Mouse (Mus musculus) megakaryocyte, embryonic 14.5 days (primary cell): ENCODE data around the gene Klhl2.

Experiments
- FLI1 ChIP-seq: IDR thresholded peaks from 2 replicates; pipeline ENCODE4 v1.6.1; 2012; ENCODE audit warnings: low read length, inconsistent platforms, mixed read lengths
- GATA1 ChIP-seq: IDR thresholded peaks from 3 replicates; pipeline ENCODE4 v1.6.1; 2012; ENCODE audit warnings: mixed read lengths, low read length, inconsistent platforms, borderline replicate concordance

GRCm38 (mm10) chr8:64826461-64826860, 23.4 kb downstream of the Klhl2 start:
- no peak for TF ChIP-seq GATA1
- no peak for TF ChIP-seq FLI1
